30 mouse cellular contexts compared by ENCODE assay signal in the genomic region with DNA sequence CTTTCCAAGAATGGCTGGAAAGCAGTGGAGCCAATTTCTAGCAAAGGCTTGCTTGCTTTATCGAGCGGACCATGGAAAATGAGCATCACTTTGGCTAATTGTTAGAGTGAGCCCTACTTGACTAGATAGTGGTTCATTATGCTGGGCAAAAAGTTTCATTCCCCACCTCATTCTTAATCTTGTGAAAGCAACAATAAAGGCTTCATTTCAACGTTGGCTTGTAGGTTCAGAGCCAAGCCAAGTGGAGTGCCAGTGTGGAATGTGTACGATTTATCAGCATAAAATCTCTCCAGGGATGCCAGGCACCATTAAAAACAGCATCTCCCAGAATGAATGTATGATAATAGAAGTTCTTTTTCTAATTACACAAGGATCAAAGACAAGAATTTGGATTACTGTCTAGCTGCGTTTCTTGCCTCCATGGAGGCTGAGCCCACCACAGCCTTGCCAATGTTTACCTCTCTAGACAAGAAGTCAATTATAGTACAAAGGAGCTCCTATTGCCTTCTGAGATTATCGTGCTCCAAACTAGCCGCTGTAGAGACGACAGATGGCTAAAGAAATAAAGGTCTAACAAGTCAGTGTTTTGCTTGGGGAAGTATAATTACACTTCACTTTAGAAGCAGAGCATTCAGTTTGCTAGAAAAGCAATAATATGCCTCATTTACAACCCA.
DNase-seq lines count a peak whose midpoint lies in the region; ATAC-seq lines count a peak whose summit lies in the region.
"Had no signal": no experiment of that assay in that cellular context is flagged by ENCODE, and none has a peak within 500 bp of the region (broad histone marks: within the 10 kb centered on the region; RNA-seq: fewer than 3 reads in every experiment).

No protein-coding gene starts in this region.

- no peaks in the 10 kb centered on the region for H3K9me3 ChIP-seq in forebrain, embryonic 13.5 days (replicated peaks)
- no peaks in the 10 kb centered on the region for H3K9me3 ChIP-seq in forebrain, embryonic 12.5 days
- no peaks in the 10 kb centered on the region for H3K9me3 ChIP-seq in hindbrain, embryonic 16.5 days (ENCODE audit: control insufficient read depth, low read length)
- no peaks in the 10 kb centered on the region for H3K9me3 ChIP-seq in hindbrain, embryonic 12.5 days (replicated peaks)
- H3K9me3 ChIP-seq in midbrain, embryonic 14.5 days (ENCODE audit: control insufficient read depth, low read length), result no peaks in the 10 kb centered on the region
- no peaks in the 10 kb centered on the region for H3K9me3 ChIP-seq in kidney, embryonic 15.5 days (replicated peaks)
- H3K9me3 ChIP-seq: embryonic facial prominence, embryonic 13.5 days; hindbrain, embryonic 15.5 days; limb, embryonic 10.5 days; limb, embryonic 15.5 days; neural tube, embryonic 12.5 days had no signal

- no peak overlapping the region for H3K4me3 ChIP-seq in forebrain, embryonic 13.5 days
- H3K4me3 ChIP-seq in forebrain, embryonic 12.5 days (replicated peaks), result no peak overlapping the region
- H3K4me3 ChIP-seq in hindbrain, embryonic 16.5 days (ENCODE audit: low read length), result no peak overlapping the region
- no peak overlapping the region for H3K4me3 ChIP-seq in hindbrain, embryonic 12.5 days
- no peak overlapping the region for H3K4me3 ChIP-seq in midbrain, embryonic 14.5 days (replicated peaks; ENCODE audit: low read depth, low read length)
- H3K4me3 ChIP-seq in kidney, embryonic 15.5 days (replicated peaks), result no peak overlapping the region
- H3K4me3 ChIP-seq: embryonic facial prominence, embryonic 13.5 days; hindbrain, embryonic 15.5 days; limb, embryonic 10.5 days; limb, embryonic 15.5 days; neural tube, embryonic 12.5 days had no signal

- H3K36me3 ChIP-seq in forebrain, embryonic 13.5 days (ENCODE audit: poor library complexity, severe bottlenecking), result no peaks in the 10 kb centered on the region
- H3K36me3 ChIP-seq in forebrain, embryonic 12.5 days (replicated peaks), result no peaks in the 10 kb centered on the region
- H3K36me3 ChIP-seq in hindbrain, embryonic 16.5 days (ENCODE audit: control insufficient read depth, insufficient read depth, low read length), result no peaks in the 10 kb centered on the region
- H3K36me3 ChIP-seq in hindbrain, embryonic 12.5 days, result no peaks in the 10 kb centered on the region
- no peaks in the 10 kb centered on the region for H3K36me3 ChIP-seq in midbrain, embryonic 14.5 days (ENCODE audit: control insufficient read depth, insufficient read depth, low read length)
- H3K36me3 ChIP-seq in kidney, embryonic 15.5 days, result no peaks in the 10 kb centered on the region
- H3K36me3 ChIP-seq: embryonic facial prominence, embryonic 13.5 days; hindbrain, embryonic 15.5 days; limb, embryonic 10.5 days; limb, embryonic 15.5 days; neural tube, embryonic 12.5 days had no signal

- peak; percentile 83 for ATAC-seq in forebrain, embryonic 13.5 days
- no peak for ATAC-seq in forebrain, embryonic 12.5 days (ENCODE audit: low FRiP score)
- ATAC-seq in hindbrain, embryonic 16.5 days, result peak; percentile 58; the same call in 1 of the 2 replicates
- ATAC-seq in hindbrain, embryonic 12.5 days (ENCODE audit: low FRiP score), result no peak
- no peak; the same call in 1 of the 2 replicates for ATAC-seq in midbrain, embryonic 14.5 days (ENCODE audit: low FRiP score, low TSS enrichment)
- no peak for ATAC-seq in kidney, embryonic 15.5 days (replicated peaks; ENCODE audit: low FRiP score)

- H3K27ac ChIP-seq in forebrain, embryonic 13.5 days, result no peak overlapping the region
- no peak overlapping the region for H3K27ac ChIP-seq in forebrain, embryonic 12.5 days
- H3K27ac ChIP-seq in hindbrain, embryonic 16.5 days (ENCODE audit: low read depth, low read length), result no peak overlapping the region
- H3K27ac ChIP-seq in hindbrain, embryonic 12.5 days, result no peak overlapping the region
- no peak overlapping the region for H3K27ac ChIP-seq in midbrain, embryonic 14.5 days (replicated peaks; ENCODE audit: low read depth, low read length)
- H3K27ac ChIP-seq in kidney, embryonic 15.5 days, result no peak overlapping the region
- H3K27ac ChIP-seq: embryonic facial prominence, embryonic 13.5 days; hindbrain, embryonic 15.5 days; kidney, postnatal 0 days; limb, embryonic 10.5 days; limb, embryonic 15.5 days; liver, embryonic 14.5 days; macrophage; neural tube, embryonic 12.5 days had no signal

- H3K27me3 ChIP-seq in forebrain, embryonic 13.5 days, result no peaks in the 10 kb centered on the region
- no peaks in the 10 kb centered on the region for H3K27me3 ChIP-seq in forebrain, embryonic 12.5 days
- no peaks in the 10 kb centered on the region for H3K27me3 ChIP-seq in hindbrain, embryonic 16.5 days (replicated peaks; ENCODE audit: control insufficient read depth, insufficient read depth, low read length)
- H3K27me3 ChIP-seq in hindbrain, embryonic 12.5 days, result no peaks in the 10 kb centered on the region
- H3K27me3 ChIP-seq in midbrain, embryonic 14.5 days (ENCODE audit: control insufficient read depth, insufficient read depth, low read length), result no peaks in the 10 kb centered on the region
- H3K27me3 ChIP-seq in kidney, embryonic 15.5 days, result no peaks in the 10 kb centered on the region
- H3K27me3 ChIP-seq: CH12.LX; embryonic facial prominence, embryonic 13.5 days; hindbrain, embryonic 15.5 days; limb, embryonic 15.5 days; neural tube, embryonic 12.5 days had no signal

- DNase-seq in Muller cell, postnatal 12 days (ENCODE audit: inconsistent ontology term), result peak; percentile 79
- peak; percentile 25 for DNase-seq in midbrain, embryonic 14.5 days
- no peak for DNase-seq in layer of hippocampus, postnatal 25 days (ENCODE audit: extremely low spot score in 1 of 2, low spot score in 1 of 2)
- DNase-seq: adrenal gland, adult 8-10 months; cerebellum, adult 11 months; cerebellum, adult 9-11 months; embryo, embryonic 11 days; gastrocnemius, postnatal 10 days; heart, postnatal 14 days; kidney, adult 2 months; kidney, postnatal 4 days; lung, adult 2 months; lung, postnatal 10 days; retina, postnatal 1 day; right cerebral cortex, postnatal 14 days; thymus, postnatal 4 days had no signal

- no peak overlapping the region for H3K4me2 ChIP-seq in forebrain, embryonic 13.5 days
- no peak overlapping the region for H3K4me2 ChIP-seq in forebrain, embryonic 12.5 days
- no peak overlapping the region for H3K4me2 ChIP-seq in hindbrain, embryonic 16.5 days (ENCODE audit: low read length)
- H3K4me2 ChIP-seq in hindbrain, embryonic 12.5 days (replicated peaks), result no peak overlapping the region
- no peak overlapping the region for H3K4me2 ChIP-seq in midbrain, embryonic 14.5 days (ENCODE audit: low read length)
- no peak overlapping the region for H3K4me2 ChIP-seq in kidney, embryonic 15.5 days
- H3K4me2 ChIP-seq: embryonic facial prominence, embryonic 13.5 days; hindbrain, embryonic 15.5 days; limb, embryonic 15.5 days; neural tube, embryonic 12.5 days had no signal

- no peak overlapping the region for H3K9ac ChIP-seq in forebrain, embryonic 13.5 days
- no peak overlapping the region for H3K9ac ChIP-seq in forebrain, embryonic 12.5 days
- no peak overlapping the region for H3K9ac ChIP-seq in hindbrain, embryonic 16.5 days (ENCODE audit: low read depth, low read length)
- H3K9ac ChIP-seq in hindbrain, embryonic 12.5 days, result no peak overlapping the region
- no peak overlapping the region for H3K9ac ChIP-seq in midbrain, embryonic 14.5 days (replicated peaks; ENCODE audit: low read length)
- H3K9ac ChIP-seq in kidney, embryonic 15.5 days, result no peak overlapping the region
- H3K9ac ChIP-seq: embryonic facial prominence, embryonic 13.5 days; hindbrain, embryonic 15.5 days; limb, embryonic 15.5 days; liver, embryonic 14.5 days; neural tube, embryonic 12.5 days had no signal

- WGBS in forebrain, embryonic 13.5 days, result 33% methylated on average over 8 of the region's 8 CpGs
- 44% methylated on average over 8 of the region's 8 CpGs for WGBS in forebrain, embryonic 12.5 days
- 31% methylated on average over 8 of the region's 8 CpGs for WGBS in hindbrain, embryonic 16.5 days
- WGBS in hindbrain, embryonic 12.5 days, result 60% methylated on average over 8 of the region's 8 CpGs
- WGBS in midbrain, embryonic 14.5 days, result 53% methylated on average over 8 of the region's 8 CpGs
- WGBS in kidney, embryonic 15.5 days, result 71% methylated on average over 8 of the region's 8 CpGs

- peaks cover 8% of the 10 kb centered on the region; the same call in 1 of the 2 replicates for H3K4me1 ChIP-seq in forebrain, embryonic 13.5 days
- H3K4me1 ChIP-seq in forebrain, embryonic 12.5 days, result no peaks in the 10 kb centered on the region
- no peaks in the 10 kb centered on the region for H3K4me1 ChIP-seq in hindbrain, embryonic 16.5 days (ENCODE audit: control insufficient read depth, insufficient read depth, low read depth, low read length)
- no peaks in the 10 kb centered on the region for H3K4me1 ChIP-seq in hindbrain, embryonic 12.5 days
- H3K4me1 ChIP-seq in midbrain, embryonic 14.5 days (ENCODE audit: control insufficient read depth, insufficient read depth, low read length), result no peaks in the 10 kb centered on the region
- H3K4me1 ChIP-seq in kidney, embryonic 15.5 days, result no peaks in the 10 kb centered on the region
- H3K4me1 ChIP-seq: embryonic facial prominence, embryonic 13.5 days; limb, embryonic 10.5 days; limb, embryonic 15.5 days; neural tube, embryonic 12.5 days had no signal

Comparison
In these comparisons a context has a peak if more than half of its experiments do, and no peak if none do; other contexts are left out.
1. ATAC-seq: peak in forebrain, embryonic 13.5 days (single experiment) and hindbrain, embryonic 16.5 days (single experiment); none in forebrain, embryonic 12.5 days (single experiment), hindbrain, embryonic 12.5 days (single experiment), midbrain, embryonic 14.5 days (single experiment) and kidney, embryonic 15.5 days (single experiment).
2. DNase-seq: peak in Muller cell, postnatal 12 days (single experiment) and midbrain, embryonic 14.5 days (single experiment); none in layer of hippocampus, postnatal 25 days (0 of 2).